Mouse (Mus musculus) ES-E14 (cell line): Measurements from ENCODE around the gene Slc6a9. TPM values are rescaled to one million over a fixed set of nuclear protein-coding genes. Genes with fewer than 3 reads are reported as not detected.

ENCODE experiments used
- DNase-seq: peaks from one replicate; pipeline ENCODE4 v3.0.0-alpha.2; 2013; ENCODE audit warnings: low read depth, low spot score
- H3K27ac ChIP-seq: 2 replicates; pipeline ENCODE4 v1.5.1; 2012; ENCODE audit warnings: low read depth, mild to moderate bottlenecking, low read length, moderate library complexity, mixed read lengths; ENCODE audit not compliant: poor library complexity, insufficient read depth, severe bottlenecking
- H3K36me3 ChIP-seq: 2 replicates; pipeline ENCODE4 v1.6.1; 2012; ENCODE audit warnings: mild to moderate bottlenecking, low read length, moderate library complexity, mixed read lengths; ENCODE audit not compliant: control insufficient read depth, poor library complexity, insufficient read depth, severe bottlenecking
- H3K4me1 ChIP-seq, 2 experiments: fragments of 150-350 bp in 1 of 2; sonication (generic) in 1 of 2; 2 replicates each; pipeline ENCODE4 v1.6.1; 2012; ENCODE audit warnings: low read length in 2 of 2, mild to moderate bottlenecking in 1 of 2, mixed read lengths in 1 of 2; ENCODE audit not compliant: control insufficient read depth in 2 of 2, insufficient read depth in 2 of 2, poor library complexity in 1 of 2
- H3K4me3 ChIP-seq, 2 experiments: fragments of 150-350 bp in 1 of 2; sonication (generic) in 1 of 2; 2 replicates each; pipeline ENCODE4 v1.5.1; 2012; ENCODE audit warnings: low read length in 2 of 2, low read depth in 1 of 2, mild to moderate bottlenecking in 1 of 2, mixed read lengths in 1 of 2; ENCODE audit not compliant: insufficient read depth in 1 of 2, poor library complexity in 1 of 2, severe bottlenecking in 1 of 2
- H3K9ac ChIP-seq: 2 replicates; pipeline ENCODE4 v1.6.1; 2012; ENCODE audit warnings: low read depth, mild to moderate bottlenecking, low read length, mixed read lengths; ENCODE audit not compliant: poor library complexity, insufficient read depth, severe bottlenecking
- H3K9me3 ChIP-seq: fragments of 150-350 bp; sonication (generic); 2 replicates; pipeline ENCODE4 v1.6.1; 2012; ENCODE audit warnings: low read depth, mild to moderate bottlenecking, low read length; ENCODE audit not compliant: control insufficient read depth, insufficient read depth
- CHD2 ChIP-seq: IDR thresholded peaks from 2 replicates; pipeline ENCODE4 v1.6.1; 2014; ENCODE audit warnings: mild to moderate bottlenecking, low read depth, low read length, inconsistent platforms
- HCFC1 ChIP-seq: IDR thresholded peaks from 2 replicates; pipeline ENCODE4 v1.6.1; 2012; ENCODE audit warnings: low read length, inconsistent platforms, borderline replicate concordance; ENCODE audit not compliant: insufficient read depth
- MAFK ChIP-seq: IDR thresholded peaks from 2 replicates; pipeline ENCODE4 v1.6.1; 2014; ENCODE audit warnings: mild to moderate bottlenecking, low read depth, low read length, inconsistent platforms; ENCODE audit not compliant: insufficient read depth
- ZC3H11A ChIP-seq: IDR thresholded peaks from 2 replicates; pipeline ENCODE4 v1.6.1; 2012; ENCODE audit warnings: low read depth, mild to moderate bottlenecking, inconsistent platforms, low read length, borderline replicate concordance
- ZNF384 ChIP-seq: IDR thresholded peaks from 2 replicates; pipeline ENCODE4 v1.6.1; 2012; ENCODE audit warnings: low read depth, low read length, inconsistent platforms
- in situ Hi-C, 2 experiments: fragments of 600-800 bp; cut with MboI; formaldehyde crosslinking; loops; one replicate each; pipeline ENCODE4 v1.15.1; 2025; ENCODE audit warnings: low sequenced_read_pairs in 2 of 2, inconsistent platforms in 1 of 2; ENCODE audit not compliant: unreplicated experiment in 2 of 2
- total RNA-seq: library from RNA; depleted of rRNA; stranded (reverse); fragments of 300-350 nt; gene quantifications from 2 replicates; pipeline ENCODE4 v1.2.3, GENCODE M21; 2012

The Slc6a9 gene
- total RNA-seq, 1 experiment: 6.9 TPM

GRCm38 (mm10) chr4:117858794-117859193 is 24.5 kb downstream of the Slc6a9 start:
- Histone ChIP-seq H3K4me3 (no peak overlapping the region), H3K9me3 (no peaks in the 10 kb centered on the region), H3K9ac (no peak overlapping the region), H3K36me3 (peaks cover 12% of the 10 kb centered on the region; the same call in 1 of the 2 replicates), H3K4me1 (no peaks in the 10 kb centered on the region; a peak in 1 of 4 replicates), H3K27ac (no peak overlapping the region)
- in situ Hi-C loops: no loop called here
- DNase-seq: no peak
- no peak for TF ChIP-seq ZC3H11A
- TF ChIP-seq CHD2: no peak
- no peak for TF ChIP-seq HCFC1
- TF ChIP-seq MAFK: no peak
- TF ChIP-seq ZNF384: no peak

DNA sequence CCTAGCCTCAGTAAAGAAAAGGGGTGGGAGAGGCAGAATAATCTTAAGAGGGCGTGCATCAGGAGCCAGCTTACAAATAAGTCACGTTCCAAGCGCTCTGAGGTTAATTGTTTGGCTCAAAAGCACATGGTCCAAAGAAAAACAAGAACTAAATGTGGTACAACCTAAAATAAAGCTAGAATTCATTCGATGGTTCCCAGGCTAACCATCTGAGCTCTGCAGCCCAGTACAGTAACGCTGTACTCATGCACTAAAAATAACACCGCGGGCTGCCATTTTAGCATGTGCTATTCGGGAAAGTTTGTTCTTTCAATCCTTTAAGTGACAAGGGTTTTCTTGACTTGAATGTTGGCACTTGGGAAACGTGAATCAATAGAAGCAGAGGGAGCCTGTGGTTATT is 26.3 kb downstream of the Slc6a9 start:
- no peak for DNase-seq
- Histone ChIP-seq H3K36me3 (peaks cover 17% of the 10 kb centered on the region; the same call in 1 of the 2 replicates), H3K27ac (no peak overlapping the region), H3K9me3 (no peaks in the 10 kb centered on the region), H3K9ac (no peak overlapping the region), H3K4me3 (no peak overlapping the region), H3K4me1 (no peaks in the 10 kb centered on the region; a peak in 1 of 4 replicates)
- TF ChIP-seq CHD2 (no peak), HCFC1 (no peak), ZNF384 (no peak), ZC3H11A (no peak), MAFK (no peak)
- in situ Hi-C loops: no loop called here

- no peak for DNase-seq
- H3K4me1 ChIP-seq: peaks cover 0 to 2% of the 10 kb centered on the region in 2 experiments; a peak in 1 of 4 replicates
- peaks cover 7% of the 10 kb centered on the region; the same call in 1 of the 2 replicates for H3K36me3 ChIP-seq
- in situ Hi-C loops: no loop called here
- no peak overlapping the region for H3K27ac ChIP-seq
- TF ChIP-seq ZNF384: no peak
- TF ChIP-seq MAFK: no peak
- TF ChIP-seq ZC3H11A: no peak
- no peak for TF ChIP-seq CHD2
- no peak for TF ChIP-seq HCFC1
- no peak overlapping the region for H3K4me3 ChIP-seq
- H3K9ac ChIP-seq: no peak overlapping the region
- no peaks in the 10 kb centered on the region for H3K9me3 ChIP-seq
These were observed 28.5 kb downstream of the Slc6a9 start for GRCm38 (mm10) chr4:117862823-117863222.

DNA sequence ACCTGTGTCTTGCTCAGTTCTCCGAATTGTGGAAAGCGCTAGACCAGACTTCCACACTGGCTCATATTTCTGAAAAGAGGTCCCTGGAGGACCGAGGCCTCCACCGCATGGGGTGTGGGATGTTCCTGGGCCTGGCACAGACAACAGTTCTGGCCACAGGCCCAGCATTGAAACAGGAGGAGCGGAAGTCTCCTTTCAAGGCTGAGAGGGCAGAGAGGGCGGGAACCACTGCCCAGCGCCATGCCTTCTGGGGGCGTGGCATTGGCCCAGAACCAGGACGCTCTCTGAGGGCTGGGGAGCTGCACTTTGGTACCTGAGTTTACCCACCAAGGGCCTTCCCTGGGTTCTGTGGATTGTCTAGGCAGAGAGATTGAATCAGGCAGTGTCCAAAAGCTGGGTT is 31.8 kb downstream of the Slc6a9 start:
- TF ChIP-seq MAFK (no peak), ZC3H11A (no peak), ZNF384 (no peak), CHD2 (no peak), HCFC1 (no peak)
- Histone ChIP-seq H3K36me3 (peaks cover 7% of the 10 kb centered on the region; the same call in 1 of the 2 replicates), H3K4me1 (peaks cover 0 to 9% of the 10 kb centered on the region in 2 experiments; a peak in 2 of 4 replicates), H3K9ac (no peak overlapping the region), H3K9me3 (no peaks in the 10 kb centered on the region), H3K4me3 (no peak overlapping the region), H3K27ac (no peak overlapping the region)
- in situ Hi-C loops: no loop called here
- no peak for DNase-seq

DNA sequence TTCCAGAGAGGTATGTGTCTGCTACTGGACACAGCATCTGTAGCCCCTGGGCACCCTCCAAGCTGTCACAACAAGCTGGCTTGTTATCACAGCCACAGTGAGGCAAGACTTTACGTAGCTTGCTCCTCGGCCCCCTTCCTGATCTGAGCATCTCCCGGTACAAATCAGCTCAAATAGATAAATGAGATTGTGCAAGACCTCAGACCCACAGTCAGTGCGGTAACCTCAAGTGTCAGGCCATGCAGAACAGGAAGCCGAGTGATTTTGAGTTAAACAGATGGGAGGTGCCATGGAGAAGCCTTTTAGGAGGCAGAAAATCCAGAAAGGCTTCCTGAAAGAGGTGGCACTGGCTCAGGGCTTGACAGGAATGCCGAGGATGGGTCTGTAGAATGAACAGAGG is 32.7 kb downstream of the Slc6a9 start:
- no peak overlapping the region for H3K4me3 ChIP-seq
- no peak overlapping the region for H3K27ac ChIP-seq
- no peak overlapping the region for H3K9ac ChIP-seq
- in situ Hi-C loops: no loop called here
- H3K4me1 ChIP-seq: peaks cover 0 to 9% of the 10 kb centered on the region in 2 experiments; a peak in 2 of 4 replicates
- TF ChIP-seq HCFC1: no peak
- no peak for TF ChIP-seq ZC3H11A
- TF ChIP-seq ZNF384: no peak
- TF ChIP-seq MAFK: no peak
- TF ChIP-seq CHD2: no peak
- H3K9me3 ChIP-seq: no peaks in the 10 kb centered on the region
- no peak for DNase-seq
- H3K36me3 ChIP-seq: peaks cover 7% of the 10 kb centered on the region; the same call in 1 of the 2 replicates
